Mouse (Mus musculus) limb, embryonic 15.5 days (tissue): Measurements from ENCODE around the gene Glis3. TPM values are rescaled to one million over a fixed set of nuclear protein-coding genes. Genes with fewer than 3 reads are reported as not detected.

Experiments used
- ATAC-seq: fragments of 200-750 bp; cut with Nextera tagmentation; 2 replicates; pipeline ENCODE4 v1.8.0; 2017; ENCODE audit warnings: low read depth, moderate TSS enrichment; ENCODE audit not compliant: insufficient number of reproducible peaks, low FRiP score, low TSS enrichment
- H3K27ac ChIP-seq: fragments of 300-500 bp; sonication (generic); 2 replicates; pipeline ENCODE4 v1.5.1; 2015; ENCODE audit warnings: moderate library complexity, mild to moderate bottlenecking, inconsistent platforms
- H3K27me3 ChIP-seq: fragments of 300-500 bp; sonication (generic); 2 replicates; pipeline ENCODE4 v1.6.1; 2015; ENCODE audit warnings: inconsistent platforms
- H3K36me3 ChIP-seq: fragments of 300-500 bp; sonication (generic); 2 replicates; pipeline ENCODE4 v1.6.1; 2015; ENCODE audit warnings: inconsistent platforms
- H3K4me1 ChIP-seq: fragments of 300-500 bp; sonication (generic); 2 replicates; pipeline ENCODE4 v1.6.1; 2015; ENCODE audit warnings: inconsistent platforms
- H3K4me2 ChIP-seq: fragments of 300-500 bp; sonication (generic); 2 replicates; pipeline ENCODE4 v1.6.1; 2015; ENCODE audit warnings: mild to moderate bottlenecking, inconsistent platforms
- H3K4me3 ChIP-seq: fragments of 300-500 bp; sonication (generic); 2 replicates; pipeline ENCODE4 v1.5.1; 2015; ENCODE audit warnings: mild to moderate bottlenecking, inconsistent platforms
- H3K9ac ChIP-seq: fragments of 300-500 bp; sonication (generic); 2 replicates; pipeline ENCODE4 v1.6.1; 2015; ENCODE audit warnings: inconsistent platforms
- H3K9me3 ChIP-seq: fragments of 300-500 bp; sonication (generic); 2 replicates; pipeline ENCODE4 v1.6.1; 2016; ENCODE audit warnings: inconsistent platforms
- WGBS: fragments of 180-500 bp; shearing (Covaris S2); methylation state at CpG from one replicate; pipeline ENCODE4 v1.1.7; 2015; 5-methylcytosine and 5-hydroxymethylcytosine counted together
- polyA plus RNA-seq: library from polyadenylated mRNA; unstranded; fragments of >200 nt; fragmentation: Nextera tagmentation; extraction: Ambion mirVana; gene quantifications from 2 replicates; pipeline ENCODE4 v1.2.1, GENCODE M21; 2015

The Glis3 gene
- polyA plus RNA-seq, 1 experiment from 2014 or later = 3.0 TPM

- Histone ChIP-seq H3K36me3 (no peaks in the 10 kb centered on the region), H3K27me3 (no peaks in the 10 kb centered on the region), H3K4me2 (no peak overlapping the region), H3K9ac (no peak overlapping the region), H3K4me1 (no peaks in the 10 kb centered on the region), H3K4me3 (no peak overlapping the region), H3K27ac (no peak overlapping the region), H3K9me3 (no peaks in the 10 kb centered on the region)
- 80% methylated on average over 4 of the region's 4 CpGs for WGBS
- ATAC-seq = no peak
Observed at GRCm38 (mm10) chr19:28368215-28368614, 311.7 kb downstream of the Glis3 start.

- no peaks in the 10 kb centered on the region for H3K36me3 ChIP-seq
- no peak overlapping the region for H3K4me3 ChIP-seq
- WGBS = 90% methylated on average over 6 of the region's 6 CpGs
- no peak overlapping the region for H3K27ac ChIP-seq
- ATAC-seq = no peak
- no peaks in the 10 kb centered on the region for H3K27me3 ChIP-seq
- no peak overlapping the region for H3K4me2 ChIP-seq
- H3K9me3 ChIP-seq = no peaks in the 10 kb centered on the region
- H3K9ac ChIP-seq = no peak overlapping the region
- H3K4me1 ChIP-seq = no peaks in the 10 kb centered on the region
Observed at GRCm38 (mm10) chr19:28367274-28367673, 312.6 kb downstream of the Glis3 start.

- H3K9ac ChIP-seq = no peak overlapping the region
- H3K27me3 ChIP-seq = no peaks in the 10 kb centered on the region
- H3K4me1 ChIP-seq = no peaks in the 10 kb centered on the region
- H3K36me3 ChIP-seq = no peaks in the 10 kb centered on the region
- 82% methylated on average over 1 of the region's 1 CpGs for WGBS
- no peaks in the 10 kb centered on the region for H3K9me3 ChIP-seq
- H3K4me2 ChIP-seq = no peak overlapping the region
- no peak for ATAC-seq
- no peak overlapping the region for H3K27ac ChIP-seq
- H3K4me3 ChIP-seq = no peak overlapping the region
Observed at GRCm38 (mm10) chr19:28366766-28367165, 313.1 kb downstream of the Glis3 start.

GRCm38 (mm10) chr19:28365897-28366296 lies 314.0 kb downstream of the Glis3 start:
- 44% methylated on average over 7 of the region's 7 CpGs for WGBS
- Histone ChIP-seq H3K9me3 (no peaks in the 10 kb centered on the region), H3K4me3 (no peak overlapping the region), H3K9ac (no peak overlapping the region), H3K4me2 (no peak overlapping the region), H3K4me1 (no peaks in the 10 kb centered on the region), H3K27ac (no peak overlapping the region), H3K27me3 (no peaks in the 10 kb centered on the region), H3K36me3 (no peaks in the 10 kb centered on the region)
- ATAC-seq = no peak

GRCm38 (mm10) chr19:28360884-28361283 lies 319.0 kb downstream of the Glis3 start:
- no peak overlapping the region for H3K9ac ChIP-seq
- H3K4me2 ChIP-seq = no peak overlapping the region
- no peaks in the 10 kb centered on the region for H3K9me3 ChIP-seq
- 79% methylated on average over 4 of the region's 4 CpGs for WGBS
- no peak overlapping the region for H3K27ac ChIP-seq
- no peaks in the 10 kb centered on the region for H3K27me3 ChIP-seq
- H3K4me3 ChIP-seq = no peak overlapping the region
- no peaks in the 10 kb centered on the region for H3K4me1 ChIP-seq
- no peaks in the 10 kb centered on the region for H3K36me3 ChIP-seq
- no peak for ATAC-seq

GRCm38 (mm10) chr19:28357595-28357994 lies 322.3 kb downstream of the Glis3 start:
- H3K27me3 ChIP-seq = no peaks in the 10 kb centered on the region
- H3K4me3 ChIP-seq = no peak overlapping the region
- no peak overlapping the region for H3K4me2 ChIP-seq
- no peak overlapping the region for H3K27ac ChIP-seq
- H3K4me1 ChIP-seq = peaks cover 5% of the 10 kb centered on the region
- no peaks in the 10 kb centered on the region for H3K9me3 ChIP-seq
- no peaks in the 10 kb centered on the region for H3K36me3 ChIP-seq
- H3K9ac ChIP-seq = no peak overlapping the region
- ATAC-seq = no peak
- WGBS = 85% methylated on average over 9 of the region's 9 CpGs

- Histone ChIP-seq H3K4me1 (peaks cover 15% of the 10 kb centered on the region), H3K4me2 (no peak overlapping the region)
- 27% methylated on average over 13 of the region's 13 CpGs for WGBS
Observed at GRCm38 (mm10) chr19:28351068-28352066, 328.5 kb downstream of the Glis3 start.

GRCm38 (mm10) chr19:28347080-28347825 lies 332.6 kb downstream of the Glis3 start:
- H3K9me3 ChIP-seq = no peaks in the 10 kb centered on the region
- no peaks in the 10 kb centered on the region for H3K36me3 ChIP-seq
- no peak overlapping the region for H3K4me3 ChIP-seq
- ATAC-seq = no peak
- H3K27ac ChIP-seq = no peak overlapping the region
- H3K27me3 ChIP-seq = no peaks in the 10 kb centered on the region
- H3K9ac ChIP-seq = no peak overlapping the region
- H3K4me2 ChIP-seq = no peak overlapping the region
- WGBS = 44% methylated on average over 13 of the region's 13 CpGs
- H3K4me1 ChIP-seq = peaks cover 10% of the 10 kb centered on the region; the same call in 1 of the 2 replicates

More at GRCm38 (mm10) chr19:28351068-28352066, 328.5 kb downstream of the Glis3 start:
- Histone ChIP-seq H3K27ac (no peak overlapping the region), H3K27me3 (no peaks in the 10 kb centered on the region), H3K36me3 (no peaks in the 10 kb centered on the region), H3K4me3 (no peak overlapping the region), H3K9ac (no peak overlapping the region), H3K9me3 (no peaks in the 10 kb centered on the region)
- no peak for ATAC-seq

GRCm38 (mm10) chr19:28343640-28344039 lies 336.2 kb downstream of the Glis3 start:
- H3K4me1 ChIP-seq = peaks cover 6% of the 10 kb centered on the region; the same call in 1 of the 2 replicates
- no peak overlapping the region for H3K27ac ChIP-seq
- H3K36me3 ChIP-seq = no peaks in the 10 kb centered on the region
- H3K9me3 ChIP-seq = no peaks in the 10 kb centered on the region
- H3K4me3 ChIP-seq = no peak overlapping the region
- no peaks in the 10 kb centered on the region for H3K27me3 ChIP-seq
- no peak for ATAC-seq
- H3K4me2 ChIP-seq = no peak overlapping the region
- no peak overlapping the region for H3K9ac ChIP-seq
- 73% methylated on average over 7 of the region's 7 CpGs for WGBS

- Histone ChIP-seq H3K27ac (no peak overlapping the region), H3K9ac (no peak overlapping the region), H3K36me3 (no peaks in the 10 kb centered on the region), H3K9me3 (no peaks in the 10 kb centered on the region), H3K27me3 (no peaks in the 10 kb centered on the region), H3K4me3 (no peak overlapping the region), H3K4me2 (no peak overlapping the region), H3K4me1 (peaks cover 3% of the 10 kb centered on the region; the same call in 1 of the 2 replicates)
- no peak for ATAC-seq
- 30% methylated on average over 3 of the region's 3 CpGs for WGBS
Observed at GRCm38 (mm10) chr19:28337574-28337973, 342.3 kb downstream of the Glis3 start.

GRCm38 (mm10) chr19:28336651-28337510 lies 343.0 kb downstream of the Glis3 start:
- Histone ChIP-seq H3K4me3 (no peak overlapping the region), H3K36me3 (no peaks in the 10 kb centered on the region), H3K4me1 (peaks cover 3% of the 10 kb centered on the region; the same call in 1 of the 2 replicates), H3K27ac (no peak overlapping the region), H3K27me3 (no peaks in the 10 kb centered on the region), H3K4me2 (no peak overlapping the region), H3K9ac (no peak overlapping the region), H3K9me3 (no peaks in the 10 kb centered on the region)
- 65% methylated on average over 4 of the region's 4 CpGs for WGBS
- no peak for ATAC-seq
